Mouse (Mus musculus): ENCODE measurements around the gene Pigx.

The Pigx gene

DNA sequence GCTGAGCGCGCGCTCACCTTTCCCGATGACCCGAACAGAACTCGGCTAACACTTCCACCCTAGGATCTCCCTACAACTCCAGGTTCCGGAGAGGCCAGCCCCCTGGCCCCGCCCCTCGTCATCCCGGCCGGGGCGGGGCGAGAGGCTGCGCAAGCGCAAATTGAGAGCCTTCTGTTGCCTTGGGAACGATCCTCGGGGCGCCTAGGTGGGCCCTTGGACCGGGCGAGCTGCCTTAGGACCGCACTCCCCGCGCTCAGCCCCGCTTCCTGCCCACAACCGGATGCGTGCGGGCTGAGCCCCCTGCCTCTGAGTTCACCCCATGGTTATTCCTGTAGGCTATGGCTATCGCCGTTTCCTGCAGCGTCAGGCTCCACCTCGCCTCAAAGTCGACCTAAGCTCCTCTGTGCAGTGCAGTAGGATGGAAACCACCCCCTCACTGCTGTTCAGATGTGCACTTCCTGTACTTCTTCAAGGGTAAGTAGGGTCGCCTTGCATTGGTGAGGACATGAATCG is at the start of gene Pigx, which contains the start of gene Cep19:
TSS of gene Pigx (minus strand) at position 103 of the 513 bp plus-strand sequence.
TSS of gene Cep19 (plus strand) at position 163 of the 513 bp plus-strand sequence.
- CTCF ChIA-PET: interaction anchor here (0.7 kb wide), 1 partner anchor 12 kb away, joined by 5 read pairs; no protein-coding TSS in a partner anchor

DNA sequence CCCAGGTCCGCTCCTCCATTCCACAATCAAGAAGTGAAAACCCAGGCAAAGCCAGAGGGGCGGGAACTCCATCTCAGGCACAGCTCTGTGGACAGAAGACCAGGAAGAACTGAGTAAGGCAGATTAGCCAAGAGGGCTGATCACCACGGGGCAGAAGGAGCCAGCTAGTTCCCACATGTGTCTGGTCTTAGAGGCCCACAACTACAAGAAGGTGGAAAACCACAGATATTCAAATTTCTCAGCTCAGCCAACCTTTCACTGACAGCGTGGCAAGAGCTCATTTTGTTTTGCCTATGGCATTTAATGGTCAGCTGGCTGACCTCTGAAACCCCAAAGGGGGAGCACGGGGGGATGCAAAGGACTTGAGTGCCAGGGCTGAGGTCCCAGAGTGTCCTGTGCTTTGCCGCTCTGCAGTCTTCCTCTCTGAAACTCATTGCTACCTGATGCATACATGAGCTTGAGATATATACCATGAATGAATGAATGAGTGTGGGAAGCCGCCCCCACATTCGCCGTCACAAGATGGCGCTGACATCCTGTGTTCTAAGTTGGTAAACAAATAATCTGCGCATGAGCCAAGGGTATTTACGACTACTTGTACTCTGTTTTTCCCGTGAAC is 48.2 kb upstream of the Pigx start:
- CTCF ChIA-PET: interaction anchor here (0.7 to 1.3 kb wide), 2 partner anchors 19 to 21 kb away, joined by 3 read pairs; no protein-coding TSS in a partner anchor

DNA sequence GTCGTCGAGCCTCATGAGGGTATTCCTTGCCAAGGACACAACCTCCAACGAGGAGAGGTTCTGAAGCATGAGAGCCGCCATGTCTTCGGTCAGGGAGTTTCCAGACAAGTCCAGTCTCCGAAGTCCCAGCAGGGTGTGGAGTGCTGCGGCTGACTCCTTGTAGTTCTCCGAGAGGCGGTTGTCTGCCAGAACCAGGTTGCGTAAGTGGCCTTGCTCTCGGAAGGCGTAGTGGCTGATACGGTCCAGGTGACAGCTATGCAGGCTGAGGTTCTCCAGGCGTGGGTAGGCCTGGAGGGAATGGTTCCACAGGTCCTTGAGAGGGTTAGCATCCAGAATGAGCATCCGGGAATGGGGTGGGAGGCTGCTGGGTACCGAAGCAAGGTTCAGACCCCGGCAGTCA is 45.1 kb upstream of the Pigx start:
- CTCF ChIA-PET: no interaction called here

DNA sequence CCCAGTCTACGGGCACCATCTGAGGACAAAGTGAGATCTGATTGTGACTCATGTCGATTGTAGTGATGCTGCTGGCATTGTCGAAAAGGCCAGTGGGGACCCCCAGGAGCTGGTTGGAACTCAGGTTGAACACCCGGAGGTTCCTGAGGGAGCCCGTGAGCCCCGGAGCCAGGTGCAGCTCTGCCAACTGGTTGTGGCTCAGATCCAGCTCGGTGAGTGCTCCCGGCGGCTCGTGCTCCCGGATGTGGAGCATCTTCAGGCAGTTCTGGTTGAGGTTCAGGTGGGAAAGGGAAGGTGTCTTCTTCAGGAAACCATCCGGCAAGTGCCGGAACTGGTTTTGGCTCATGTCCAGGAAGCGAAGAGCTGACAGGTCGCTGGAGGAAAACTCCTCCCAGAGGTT is 44.2 kb upstream of the Pigx start:
- CTCF ChIA-PET: interaction anchor here (0.6 kb wide), 1 partner anchor 28 kb away, joined by 3 read pairs; no protein-coding TSS in a partner anchor

DNA sequence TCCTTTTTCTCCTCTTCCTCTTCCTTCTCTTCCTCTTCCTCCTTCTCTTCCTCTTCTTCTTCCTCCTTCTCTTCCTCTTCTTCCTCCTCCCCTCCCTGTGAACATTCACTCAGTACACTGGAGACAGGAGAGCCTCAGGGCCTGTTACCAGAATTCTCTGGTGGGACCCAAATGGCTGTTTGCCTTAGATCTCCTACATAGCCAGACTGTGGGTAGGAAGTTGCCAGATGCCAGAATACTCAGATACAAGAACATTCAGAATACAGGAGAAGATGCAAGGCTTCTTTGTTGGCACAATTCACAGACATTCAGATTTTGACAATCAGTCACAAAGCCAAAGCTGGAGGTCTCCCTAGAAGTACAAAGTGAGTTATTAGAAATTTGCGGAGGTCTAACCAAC is 39.4 kb upstream of the Pigx start:
- CTCF ChIA-PET: no interaction called here

DNA sequence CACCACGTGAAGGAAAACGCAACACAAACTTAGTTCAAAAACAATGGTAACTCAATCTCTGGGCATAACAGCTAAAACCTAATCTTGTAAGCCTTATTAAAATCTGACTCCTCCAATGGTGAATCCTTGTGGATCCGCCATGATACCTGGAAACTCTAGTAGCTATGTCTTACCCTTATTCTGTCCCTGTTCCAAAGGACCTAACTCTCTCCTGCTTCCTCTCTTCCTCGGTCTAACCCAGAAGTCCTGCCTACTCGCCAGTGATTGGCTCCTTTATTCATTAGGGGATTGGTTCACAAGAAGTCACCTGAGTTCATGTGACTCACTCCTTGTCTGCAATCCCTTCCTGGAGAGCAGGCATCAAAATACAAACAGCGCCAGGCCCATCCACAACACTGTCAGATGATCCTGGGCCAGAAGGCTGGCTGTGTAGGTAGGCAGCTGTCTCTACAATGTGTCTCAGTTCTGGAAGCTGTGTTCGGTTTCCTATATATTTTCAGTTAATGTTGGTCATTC is 36.4 kb upstream of the Pigx start:
- CTCF ChIA-PET: no interaction called here

DNA sequence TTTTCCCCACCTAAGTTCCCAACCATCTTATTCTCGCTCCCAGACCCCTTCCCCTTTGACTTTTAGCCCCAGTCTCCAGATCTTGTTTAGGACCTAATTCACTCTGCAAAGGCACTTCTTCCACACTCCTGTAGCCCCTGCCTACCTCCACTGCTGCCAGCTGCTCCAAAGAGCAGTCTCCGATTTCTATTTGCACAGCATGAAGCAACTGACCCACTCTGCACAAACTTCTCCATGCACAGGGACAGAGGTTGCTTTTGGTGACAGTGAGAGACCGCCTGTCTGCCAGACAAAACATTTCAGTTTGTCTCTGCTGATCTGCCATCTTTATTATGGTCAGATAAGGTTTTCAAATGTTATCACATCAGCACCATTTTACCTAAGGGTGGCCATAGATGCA is 33.6 kb upstream of the Pigx start:
- CTCF ChIA-PET: no interaction called here

DNA sequence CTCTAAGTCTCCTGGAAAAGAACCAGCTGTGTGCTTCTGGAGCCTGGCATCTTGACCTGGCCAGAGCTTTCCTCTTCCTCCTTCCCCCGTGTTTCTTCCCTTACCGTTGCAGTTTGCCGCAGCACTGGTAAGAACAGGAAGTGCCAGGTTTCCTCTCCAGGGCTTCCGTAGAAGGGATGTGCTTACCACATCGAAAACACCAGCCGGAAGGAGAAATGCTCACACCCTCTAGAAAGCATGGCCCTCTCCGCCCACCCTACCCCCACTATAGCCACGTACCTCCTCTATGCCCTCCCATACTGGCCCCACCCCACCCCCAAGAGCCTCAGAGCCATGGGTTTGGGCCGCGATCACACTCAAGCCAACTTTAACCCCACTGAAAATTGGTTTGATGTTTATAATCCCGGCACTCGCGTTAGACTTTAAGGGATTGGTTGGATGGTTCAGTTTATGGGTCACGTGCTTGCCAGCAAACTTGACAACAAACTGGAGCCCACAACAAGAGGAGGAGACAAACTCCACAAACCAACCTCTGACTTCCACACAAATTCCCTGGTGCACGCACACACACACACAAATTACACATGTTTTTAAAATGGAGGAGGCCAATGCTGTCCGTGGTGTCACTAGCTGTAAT is 30.8 kb upstream of the Pigx start:
- CTCF ChIA-PET: interaction anchor here (0.7 kb wide), 1 partner anchor 38 kb away, joined by 3 read pairs; no protein-coding TSS in a partner anchor

DNA sequence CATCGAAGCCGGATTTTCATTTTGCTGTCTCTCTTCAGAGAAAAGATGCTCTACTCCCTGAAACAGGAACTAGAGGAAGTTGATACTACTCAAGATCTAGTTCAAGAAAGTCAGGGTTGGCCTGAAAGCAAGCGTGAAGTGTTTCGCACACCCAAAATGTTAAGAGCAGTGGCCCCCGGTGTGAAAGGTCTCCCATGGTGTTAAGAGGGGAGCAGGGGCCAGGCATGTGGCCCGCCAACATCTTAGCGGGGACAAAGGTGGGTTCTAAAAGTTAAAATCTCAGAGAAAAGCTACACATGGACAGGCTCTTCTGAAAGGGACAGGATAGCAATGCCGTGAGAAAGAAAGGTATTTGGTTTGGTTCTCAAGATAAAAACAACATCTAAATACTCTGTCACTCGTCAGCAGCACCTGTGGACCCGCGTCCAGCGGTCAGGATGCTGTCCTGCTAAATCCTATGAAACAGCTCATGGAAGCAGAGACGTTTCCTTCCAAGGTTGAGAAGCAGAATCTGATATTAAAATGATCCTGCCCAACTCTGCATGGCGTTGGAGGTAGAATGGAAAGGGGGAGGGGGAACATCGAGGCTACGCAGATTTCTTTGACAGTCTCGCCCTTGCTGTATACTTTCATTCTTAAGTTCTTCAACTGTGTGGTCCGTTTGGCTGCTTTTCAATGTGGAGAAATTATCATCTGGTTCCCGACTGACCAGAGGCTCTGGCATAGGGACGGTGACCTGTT is 30.1 kb upstream of the Pigx start:
- CTCF ChIA-PET: interaction anchor here (0.7 kb wide), 1 partner anchor 39 kb away, joined by 3 read pairs; no protein-coding TSS in a partner anchor

DNA sequence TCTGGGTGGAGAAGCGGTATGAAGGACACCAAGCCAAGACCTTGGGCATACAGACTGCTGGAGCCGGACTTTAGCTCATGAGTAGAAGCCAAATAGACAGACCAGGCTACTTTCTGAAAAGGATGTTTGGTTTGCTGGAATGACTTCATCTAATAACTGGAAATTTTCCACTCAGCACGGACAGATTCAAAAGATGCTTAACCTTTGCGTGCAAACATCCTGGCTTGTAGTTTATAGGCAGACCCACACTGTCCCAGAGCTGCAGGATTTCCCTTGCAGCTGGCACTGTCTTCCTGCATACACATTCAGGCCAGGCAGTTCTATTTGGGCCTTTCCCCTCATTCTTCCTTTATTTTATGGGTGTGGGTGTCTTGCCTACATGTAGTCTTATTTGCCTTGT is 27.5 kb upstream of the Pigx start:
- CTCF ChIA-PET: interaction anchor here (0.5 to 1.0 kb wide), 2 partner anchors 20 to 677 kb away, joined by 3 to 4 read pairs; no protein-coding TSS in a partner anchor

DNA sequence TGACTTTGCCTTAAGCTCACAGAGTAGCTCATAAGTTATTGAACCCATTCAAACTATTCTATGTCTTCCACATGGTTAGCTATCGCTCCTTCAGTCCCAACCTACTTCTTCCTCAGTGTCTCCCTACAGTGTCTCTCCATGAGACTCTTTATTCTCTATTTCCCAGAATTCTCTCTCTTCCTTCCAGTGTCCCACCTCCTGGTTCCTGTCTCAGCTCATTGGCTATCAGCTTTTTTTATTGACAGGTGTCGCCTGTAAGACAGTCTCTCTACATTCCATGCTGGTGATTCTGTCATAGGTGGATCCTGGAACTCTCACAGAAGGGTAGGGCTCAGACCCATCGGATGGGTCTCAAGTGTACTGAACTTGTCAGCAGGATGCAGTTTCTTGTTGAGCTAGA is 25.8 kb upstream of the Pigx start:
- CTCF ChIA-PET: interaction anchor here (0.6 to 1.7 kb wide), 2 partner anchors 11 to 17 kb away, joined by 3 to 5 read pairs; no protein-coding TSS in a partner anchor

DNA sequence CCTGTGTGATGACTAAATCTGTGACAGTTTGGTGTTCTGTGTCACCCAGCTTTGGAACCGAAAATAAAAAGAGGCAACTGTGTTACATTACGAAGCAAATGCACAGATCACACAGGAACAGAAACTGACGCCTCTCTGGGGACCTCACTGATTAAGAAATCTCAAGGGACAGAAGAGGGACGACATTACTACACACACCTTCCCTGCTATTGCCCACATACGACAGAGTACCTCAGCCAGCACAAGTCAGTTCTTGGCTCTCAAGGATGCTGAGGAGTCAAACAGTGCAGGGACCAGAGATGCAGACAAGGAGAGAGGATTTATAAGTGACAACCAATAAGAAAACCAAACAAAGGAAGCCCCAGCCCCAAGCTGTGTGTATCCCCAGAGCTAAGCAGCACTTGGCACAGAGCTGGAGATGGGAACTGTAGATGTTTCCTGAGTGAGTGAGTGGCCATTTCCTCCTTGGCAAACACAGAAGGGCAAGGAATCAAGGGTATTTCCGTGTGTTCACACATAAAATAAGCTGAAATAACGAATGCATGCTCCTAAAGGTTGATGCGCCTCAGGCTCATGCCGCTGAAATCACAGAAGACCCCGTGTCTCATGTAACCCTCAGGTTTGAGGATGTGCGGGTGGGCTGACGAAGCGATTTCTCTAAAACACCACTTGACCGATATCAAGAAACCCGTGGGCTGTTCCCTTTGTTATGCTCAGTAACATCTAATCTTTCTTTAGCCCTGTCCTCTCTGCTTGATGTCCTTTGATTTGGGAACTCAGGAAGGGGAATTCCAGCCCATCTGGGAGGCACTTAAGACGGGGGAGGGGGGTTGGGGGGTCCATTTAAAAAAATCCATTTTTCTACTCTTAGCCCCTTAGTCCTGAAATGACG is 25.1 kb upstream of the Pigx start:
- CTCF ChIA-PET: interaction anchor here (0.6 to 1.7 kb wide), 3 partner anchors 10 to 80 kb away, joined by 3 to 13 read pairs (median 5); no protein-coding TSS in a partner anchor

DNA sequence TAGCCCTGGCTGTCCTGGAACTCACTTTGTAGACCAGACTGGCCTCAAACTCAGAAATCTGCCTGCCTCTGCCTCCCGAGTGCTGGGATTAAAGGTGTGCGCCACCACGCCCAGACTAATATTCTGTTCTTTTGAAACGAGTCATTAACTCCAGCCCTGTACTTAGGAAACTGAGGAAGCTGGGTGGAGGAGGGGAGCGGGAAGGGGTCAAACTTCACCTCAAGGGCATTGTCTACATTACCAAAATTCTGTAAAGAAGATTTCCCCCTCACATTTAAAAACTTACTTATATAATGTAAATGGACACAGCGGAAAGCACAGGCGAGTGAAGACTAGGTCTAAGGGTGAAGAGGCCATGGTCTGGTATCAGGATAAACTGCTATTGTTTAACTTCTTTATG is 24.5 kb upstream of the Pigx start:
- CTCF ChIA-PET: no interaction called here

DNA sequence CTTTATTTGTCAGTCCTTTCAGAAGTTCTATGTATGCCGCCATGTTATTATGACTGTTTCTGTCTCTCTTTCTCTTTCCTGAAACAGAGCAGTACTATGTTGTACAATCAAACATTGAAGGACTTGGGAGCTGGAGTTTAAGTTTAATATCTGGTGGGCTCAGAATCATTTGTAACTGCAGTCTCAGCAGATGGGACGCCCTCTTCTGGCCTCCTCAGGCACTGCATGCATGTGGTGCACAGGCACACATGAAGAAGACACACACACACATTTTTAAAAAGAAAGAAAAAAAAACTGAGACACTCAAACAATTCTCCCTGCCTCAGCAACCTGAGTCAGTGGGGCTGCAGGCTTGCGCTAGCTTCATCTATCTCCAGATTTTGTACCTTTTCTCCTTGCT is 20.9 kb upstream of the Pigx start:
- CTCF ChIA-PET: no interaction called here

DNA sequence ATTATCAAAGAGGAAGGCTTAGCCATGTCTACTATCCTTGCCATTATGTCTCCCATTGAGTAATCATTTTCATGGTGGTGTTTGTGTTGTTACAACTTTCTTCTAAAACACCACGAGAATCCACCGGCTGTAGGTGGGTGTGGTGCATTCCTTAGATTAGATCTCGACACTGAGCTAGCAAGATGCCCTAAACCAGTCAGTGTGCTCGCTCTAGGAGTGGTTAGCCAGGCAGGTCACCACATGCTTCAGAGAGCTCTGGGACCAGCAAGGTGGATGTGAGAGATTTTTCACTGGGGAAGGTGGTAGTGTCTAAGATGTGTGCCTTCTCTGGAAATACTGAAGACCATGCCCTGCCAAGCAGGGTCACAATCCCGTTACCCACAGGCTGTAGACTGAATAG is 16.6 kb upstream of the Pigx start:
- CTCF ChIA-PET: interaction anchor here (0.7 to 0.8 kb wide), 3 partner anchors 25 to 157 kb away, joined by 3 to 10 read pairs (median 3); no protein-coding TSS in a partner anchor

DNA sequence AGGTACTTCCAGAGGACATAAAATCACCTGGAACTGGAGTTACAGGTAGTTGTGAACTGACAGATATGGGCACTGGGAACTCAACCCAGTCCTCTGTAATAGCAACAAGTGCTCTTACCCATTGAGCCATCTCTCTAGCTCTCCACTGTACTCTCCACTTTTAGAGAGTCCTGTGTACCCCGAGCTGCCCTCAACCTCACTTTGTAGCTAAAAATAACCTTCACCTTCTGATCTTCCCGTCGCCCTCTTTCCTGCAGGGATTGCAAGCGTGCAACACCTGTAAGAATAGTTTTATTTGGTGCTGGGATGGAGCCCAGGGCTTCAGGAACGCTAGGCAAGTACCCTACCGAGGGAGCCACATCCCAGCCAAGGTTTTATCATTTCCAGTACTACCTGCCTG is 16.2 kb upstream of the Pigx start:
- CTCF ChIA-PET: interaction anchor here (0.7 to 1.0 kb wide), 4 partner anchors 25 to 157 kb away, joined by 3 to 10 read pairs (median 3); no protein-coding TSS in a partner anchor

DNA sequence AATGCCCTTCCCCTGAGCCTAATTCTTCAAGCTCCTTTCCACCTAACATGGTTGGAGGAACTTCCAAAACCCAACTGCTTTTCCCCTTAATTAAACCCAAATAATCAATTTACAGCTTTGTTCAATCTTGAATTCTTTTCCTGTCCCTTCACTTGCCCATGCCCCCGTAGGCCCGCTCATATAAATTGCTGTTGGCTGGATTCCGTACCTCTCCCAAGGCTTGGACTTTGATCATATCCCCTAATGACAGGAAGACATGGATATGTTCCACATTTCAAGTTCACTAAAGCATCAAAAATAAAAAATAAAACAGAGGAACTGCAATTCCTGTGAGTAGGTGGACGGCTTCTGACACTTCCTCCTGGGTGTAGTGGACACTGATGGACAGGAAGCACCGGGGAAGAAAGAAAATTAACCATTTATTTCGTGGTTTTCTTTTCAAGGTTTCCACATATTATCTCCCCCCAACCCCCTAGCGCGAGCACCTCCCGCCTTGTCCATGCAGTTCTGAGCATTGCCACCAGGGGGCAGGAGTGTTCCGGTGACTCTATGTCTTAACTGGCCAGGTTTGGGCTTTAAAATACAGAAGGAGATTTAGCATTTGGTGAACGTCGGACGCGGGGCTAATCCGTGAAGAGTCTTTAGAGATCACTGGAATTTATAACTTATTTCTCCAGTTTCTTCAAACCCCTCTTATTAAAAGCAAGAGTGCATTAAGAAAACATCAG is 15.6 kb upstream of the Pigx start:
- CTCF ChIA-PET: interaction anchor here (0.6 to 1.4 kb wide), 6 partner anchors 10 to 758 kb away, joined by 3 to 11 read pairs (median 5); no protein-coding TSS in a partner anchor

DNA sequence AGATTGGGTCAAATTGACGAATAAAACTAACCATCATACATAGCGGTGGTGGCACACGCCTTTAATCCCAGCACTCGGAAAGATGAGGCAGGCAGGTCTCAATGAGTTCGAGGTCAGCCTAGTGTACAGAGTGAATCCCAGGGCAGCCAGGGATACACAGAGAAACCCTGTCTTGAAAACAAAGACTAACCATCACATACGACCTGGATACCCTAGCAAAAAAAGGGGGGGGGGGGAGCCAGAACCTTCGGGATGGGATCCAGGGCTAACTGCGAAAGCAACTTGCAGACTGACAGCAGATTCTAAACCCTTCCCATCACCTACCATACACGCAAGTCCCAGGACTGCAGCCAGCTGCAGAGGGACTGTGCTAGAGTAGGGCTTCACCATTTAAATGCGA is 14.9 kb upstream of the Pigx start:
- CTCF ChIA-PET: interaction anchor here (0.7 to 1.7 kb wide), 4 partner anchors 11 to 88 kb away, joined by 5 to 11 read pairs (median 5); no protein-coding TSS in a partner anchor

DNA sequence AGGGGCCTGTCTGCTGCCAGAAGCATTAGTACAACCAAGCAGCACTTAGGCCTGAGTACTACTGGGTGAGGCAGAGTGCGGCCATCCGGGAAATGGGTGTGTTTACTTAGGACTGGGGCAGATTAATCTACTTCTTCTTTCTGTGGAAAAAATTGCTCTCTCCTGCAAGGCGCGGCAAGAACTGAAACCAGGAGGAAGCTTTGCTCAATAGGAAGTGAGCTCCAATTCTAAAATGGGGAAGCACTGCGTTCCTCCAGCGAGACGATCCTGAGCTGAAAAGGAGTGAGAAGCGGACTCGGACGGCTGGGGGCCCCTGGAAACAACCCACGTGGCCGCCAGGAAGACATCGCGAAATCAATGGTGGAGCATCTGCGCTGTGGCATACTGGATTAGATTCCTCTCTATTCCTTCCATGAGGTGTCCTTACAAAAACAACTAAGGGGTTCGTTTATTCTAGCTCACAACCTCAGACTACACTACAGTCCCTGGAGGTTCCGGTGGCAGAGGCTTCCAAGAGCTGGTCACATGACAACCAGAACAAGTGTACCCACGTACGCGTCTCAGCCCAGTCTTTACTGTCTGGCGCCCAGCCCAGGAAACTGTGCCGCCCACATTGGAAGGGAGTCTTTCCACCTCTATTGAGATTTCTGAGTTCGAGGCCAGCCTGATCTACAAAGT is 14.1 kb upstream of the Pigx start:
- CTCF ChIA-PET: interaction anchor here (1.4 to 1.7 kb wide), 2 partner anchors 12 to 89 kb away, joined by 5 read pairs; no protein-coding TSS in a partner anchor

All from spleen, embryonic (tissue).